Mouse (Mus musculus): ENCODE data around the gene Rpl18a. TPM values are rescaled to one million over a fixed set of nuclear protein-coding genes. Genes with fewer than 3 reads are reported as not detected.
"Not testable (repeated sequence)": the region's sequence is repeated elsewhere in the genome, so short reads cannot be mapped to it uniquely, and the experiment has no call there.

The Rpl18a gene
- total RNA-seq, 1 experiment from 2014 or later, result 1,399 TPM

GRCm38 (mm10) chr8:70903582-70903981, 6.4 kb upstream of the Rpl18a start:
- no peak for DNase-seq

- DNase-seq, result no peak
Measured at GRCm38 (mm10) chr8:70903112-70903511, 5.9 kb upstream of the Rpl18a start.

GRCm38 (mm10) chr8:70902211-70902610, 5.0 kb upstream of the Rpl18a start:
- no peak for DNase-seq

GRCm38 (mm10) chr8:70900872-70901387, 3.7 kb upstream of the Rpl18a start:
- DNase-seq, result peak; percentile 65

- DNase-seq, result no peak
Measured at GRCm38 (mm10) chr8:70899226-70899625, 2.0 kb upstream of the Rpl18a start.

GRCm38 (mm10) chr8:70898661-70899198, 1.5 kb upstream of the Rpl18a start:
- DNase-seq, result no peak

GRCm38 (mm10) chr8:70897681-70898413, 635 bp upstream of the Rpl18a start:
- peak; percentile 91 for DNase-seq

GRCm38 (mm10) chr8:70896316-70897020, 744 bp downstream of the Rpl18a start:
- DNase-seq, result peak; percentile 21

- not testable (repeated sequence) for DNase-seq
Measured at GRCm38 (mm10) chr8:70895571-70896259, 1.5 kb downstream of the Rpl18a start.

- DNase-seq, result peak; percentile 14
Measured at GRCm38 (mm10) chr8:70894771-70895545, 2.3 kb downstream of the Rpl18a start.

GRCm38 (mm10) chr8:70894385-70894720, 2.9 kb downstream of the Rpl18a start:
- peak; percentile 3 for DNase-seq

GRCm38 (mm10) chr8:70893656-70894384, 3.4 kb downstream of the Rpl18a start:
- DNase-seq, result peak; percentile 90

GRCm38 (mm10) chr8:70892896-70893655, 4.1 kb downstream of the Rpl18a start:
- no peak for DNase-seq

GRCm38 (mm10) chr8:70892022-70892895, 5.0 kb downstream of the Rpl18a start, which contains the start of gene Slc5a5:
Gene Slc5a5 (minus strand): TSS chr8:70892757.
- DNase-seq, result no peak

GRCm38 (mm10) chr8:70891356-70891755, 5.9 kb downstream of the Rpl18a start:
- no peak for DNase-seq

GRCm38 (mm10) chr8:70890656-70891055, 6.6 kb downstream of the Rpl18a start:
- no peak for DNase-seq

- DNase-seq, result peak; percentile 65
Measured at GRCm38 (mm10) chr8:70887669-70888068, 9.5 kb downstream of the Rpl18a start.

- peak; percentile 70 for DNase-seq
Measured at GRCm38 (mm10) chr8:70885612-70886011, 11.6 kb downstream of the Rpl18a start.

- DNase-seq, result no peak
Measured at GRCm38 (mm10) chr8:70884683-70885082, 12.5 kb downstream of the Rpl18a start.
